Mouse (Mus musculus) thymus, postnatal 0 days (tissue): ENCODE results near the gene Cdk9. TPM values are rescaled to one million over a fixed set of nuclear protein-coding genes. Genes with fewer than 3 reads are reported as not detected.

ENCODE experiments used
- DNase-seq: peaks from one replicate; pipeline ENCODE4 v3.0.0-alpha.2; 2015; ENCODE audit warnings: low spot score
- polyA plus RNA-seq: library from polyadenylated mRNA; unstranded; fragments of >200 nt; fragmentation: Nextera tagmentation; extraction: Ambion mirVana; gene quantifications from 2 replicates; pipeline ENCODE4 v1.2.1, GENCODE M21; 2015

Cdk9 gene
- polyA plus RNA-seq = 125 and 146 TPM in 2 replicates

DNA sequence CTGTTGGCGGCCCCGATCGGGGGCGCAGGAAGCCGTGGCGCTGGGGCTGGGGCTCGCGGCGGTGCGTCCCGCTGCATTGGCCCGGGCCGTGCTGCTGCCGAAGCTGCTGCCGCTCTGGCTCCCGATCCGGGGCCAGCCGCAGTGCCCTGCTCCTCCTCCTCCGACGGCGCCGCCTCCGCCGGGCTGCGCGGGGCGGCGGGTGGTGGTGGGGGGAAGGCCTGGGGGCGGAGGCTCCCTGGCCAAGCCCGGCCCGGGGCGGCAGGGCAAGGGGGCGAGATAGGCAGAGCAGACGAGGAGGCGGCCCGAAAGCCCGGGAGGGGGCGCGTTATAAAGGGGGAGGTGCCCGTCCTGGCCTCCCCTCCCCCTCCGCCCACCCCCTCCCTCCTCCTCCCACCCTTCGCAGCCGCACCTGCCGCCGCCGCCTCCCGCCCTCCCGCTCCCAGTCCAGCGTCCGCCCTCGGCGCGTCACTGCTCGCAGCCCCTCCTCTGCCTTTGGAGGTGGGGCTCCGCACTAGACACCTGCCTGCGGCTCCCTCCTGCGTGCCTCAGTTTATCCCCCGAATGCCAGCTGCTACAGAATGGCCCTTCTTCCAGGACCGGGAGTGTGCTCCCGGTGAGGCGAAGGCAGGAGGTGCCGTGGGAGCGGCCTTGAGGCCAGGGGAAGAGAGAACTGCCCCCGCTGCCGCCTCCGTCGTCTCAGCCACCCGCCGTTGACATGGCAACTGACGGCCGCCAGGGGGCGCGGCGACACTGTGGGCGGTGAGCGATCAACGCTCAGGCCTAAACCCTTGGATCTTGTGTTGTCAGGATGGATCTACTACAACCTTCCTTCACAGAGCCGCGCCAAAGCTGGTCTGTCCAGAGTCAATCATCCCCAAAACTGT is at the start of gene Cdk9:
Cdk9 (minus strand) TSS at position 143 of the 884 bp plus-strand sequence.
- peak; percentile 94 for DNase-seq

GRCm38 (mm10) chr2:32761859-32762258 is 49.0 kb upstream of the Cdk9 start:
- DNase-seq = no peak

GRCm38 (mm10) chr2:32761361-32761760 is 48.5 kb upstream of the Cdk9 start:
- DNase-seq = no peak

DNA sequence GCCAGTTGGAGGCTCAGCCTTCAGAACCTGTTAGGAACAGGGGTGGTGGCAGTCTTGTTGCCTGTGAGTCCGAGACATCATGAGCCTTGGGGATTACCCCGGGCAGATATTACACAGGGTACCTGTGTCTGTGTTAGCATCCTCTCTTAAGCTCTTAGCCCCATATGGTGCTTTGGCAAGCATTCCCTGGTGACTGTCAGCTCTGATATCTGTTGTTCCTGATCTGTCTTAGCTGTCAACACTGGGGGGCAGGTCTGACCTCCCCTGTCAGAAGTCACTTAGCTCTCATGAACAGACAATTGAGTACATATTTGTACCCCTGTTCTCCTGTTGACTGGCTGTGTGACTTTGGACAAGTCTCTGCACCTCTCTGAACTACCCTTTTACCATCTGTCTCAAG is 46.1 kb upstream of the Cdk9 start:
- no peak for DNase-seq

GRCm38 (mm10) chr2:32758503-32758902 is 45.6 kb upstream of the Cdk9 start:
- no peak for DNase-seq

- DNase-seq = peak; percentile 98
Measured at GRCm38 (mm10) chr2:32757056-32757845, 44.4 kb upstream of the Cdk9 start, which contains the start of gene Tor2a. Tor2a (plus strand) TSS chr2:32757234.

GRCm38 (mm10) chr2:32756674-32757055 is 43.8 kb upstream of the Cdk9 start:
- no peak for DNase-seq

- DNase-seq = no peak
Measured at GRCm38 (mm10) chr2:32752181-32752580, 39.3 kb upstream of the Cdk9 start.

GRCm38 (mm10) chr2:32751665-32752033 is 38.8 kb upstream of the Cdk9 start:
- DNase-seq = no peak

GRCm38 (mm10) chr2:32750887-32751664 is 38.2 kb upstream of the Cdk9 start:
- DNase-seq = no peak

- DNase-seq = no peak
Measured at GRCm38 (mm10) chr2:32750199-32750598, 37.3 kb upstream of the Cdk9 start.

DNA sequence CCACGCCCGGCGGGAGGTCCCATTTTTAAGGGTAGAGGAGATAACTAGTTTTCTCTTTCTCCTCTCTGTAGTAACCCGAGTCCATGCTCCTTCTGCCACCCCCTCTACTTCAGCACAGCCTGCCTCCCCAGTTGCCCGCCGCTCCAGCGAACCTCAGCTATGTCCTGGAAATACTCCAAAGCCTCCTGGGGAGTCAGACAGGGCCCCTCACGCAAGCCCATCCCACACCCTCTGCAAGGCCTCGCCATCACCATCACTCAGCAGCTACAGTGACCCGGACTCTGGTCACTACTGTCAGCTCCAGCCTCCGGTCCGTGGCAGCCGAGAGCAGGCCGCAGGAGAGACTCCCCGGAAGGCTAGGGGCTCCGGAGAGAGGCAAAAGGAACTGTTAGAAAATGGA is 36.2 kb upstream of the Cdk9 start:
- DNase-seq = no peak

DNA sequence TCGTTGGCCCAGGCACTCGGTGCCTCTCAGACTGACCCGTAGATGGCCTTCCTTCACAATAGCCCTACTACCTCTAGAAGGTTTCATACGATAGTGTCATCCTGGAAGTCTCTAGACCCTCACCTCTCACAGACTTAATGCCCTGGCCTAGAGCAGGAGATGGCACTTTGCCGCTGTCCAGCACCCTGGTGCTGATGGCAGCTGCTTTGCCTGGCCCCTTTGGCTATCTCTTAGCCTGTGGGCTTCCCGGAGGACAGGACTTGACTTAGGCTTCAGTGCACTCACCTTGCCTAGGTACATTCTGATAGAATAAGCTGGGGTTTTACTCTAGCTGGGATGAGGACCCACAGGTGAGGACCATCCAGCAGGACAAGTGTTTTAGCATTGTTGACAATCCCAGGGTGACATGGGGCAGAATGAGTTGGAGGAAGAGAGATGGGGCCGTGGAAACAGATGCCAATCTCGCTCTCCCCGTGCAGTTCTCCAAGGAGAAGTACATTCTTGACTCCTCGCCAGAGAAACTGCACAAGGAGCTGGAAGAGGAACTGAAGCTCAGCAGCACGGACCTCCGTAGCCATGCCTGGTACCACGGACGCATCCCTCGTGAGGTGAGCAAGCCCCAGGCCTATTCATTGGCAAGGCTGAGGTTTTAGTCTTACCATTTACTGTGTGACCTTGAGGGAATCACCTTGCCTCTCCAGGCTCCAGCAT is 31.6 kb upstream of the Cdk9 start:
- DNase-seq = no peak

GRCm38 (mm10) chr2:32742173-32742531 is 29.3 kb upstream of the Cdk9 start:
- DNase-seq = no peak

DNA sequence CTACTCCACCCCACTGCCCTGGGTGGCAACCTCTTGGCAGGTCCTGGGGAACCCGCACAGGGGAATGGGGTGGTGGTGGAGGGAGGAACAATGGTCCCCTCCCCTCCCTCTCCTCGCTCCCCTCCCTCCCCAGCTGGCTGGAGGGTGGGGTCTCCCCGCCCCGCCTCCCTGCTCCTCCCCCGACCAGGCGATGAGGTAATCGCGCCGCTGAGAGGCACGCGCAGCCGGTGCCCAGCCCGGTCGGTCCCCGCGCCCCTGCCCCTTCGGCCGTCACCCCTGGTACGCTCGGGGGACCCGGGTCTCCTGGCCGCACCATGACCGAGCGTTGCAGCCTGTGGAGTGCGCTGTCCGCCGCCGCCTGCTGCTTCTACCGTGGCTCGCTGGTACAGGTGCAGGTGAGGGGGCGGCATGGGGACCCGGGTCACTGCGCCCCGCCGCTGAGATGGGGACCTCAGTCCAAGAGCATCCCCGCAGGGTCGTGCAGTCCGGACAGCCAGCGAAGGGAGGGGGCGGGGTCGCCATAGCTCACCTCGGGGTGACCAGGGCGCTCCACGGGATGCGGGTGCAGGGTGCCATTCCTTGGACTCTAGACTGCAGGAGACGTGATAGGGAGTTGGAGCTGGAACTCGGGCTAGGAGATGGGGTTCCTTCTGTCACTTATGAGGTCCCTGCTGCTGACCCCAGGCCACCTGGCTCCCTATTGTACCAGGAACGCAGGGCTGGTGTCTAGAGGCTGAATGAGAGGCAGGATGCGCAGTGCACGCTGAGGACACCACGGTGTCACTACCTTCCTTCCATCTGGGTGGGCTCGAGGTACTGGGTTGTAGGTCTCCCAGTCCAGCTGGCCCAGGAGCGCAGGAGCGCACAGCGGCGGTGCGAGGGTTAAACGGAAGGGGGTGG is 28.6 kb upstream of the Cdk9 start:
- DNase-seq = no peak

DNA sequence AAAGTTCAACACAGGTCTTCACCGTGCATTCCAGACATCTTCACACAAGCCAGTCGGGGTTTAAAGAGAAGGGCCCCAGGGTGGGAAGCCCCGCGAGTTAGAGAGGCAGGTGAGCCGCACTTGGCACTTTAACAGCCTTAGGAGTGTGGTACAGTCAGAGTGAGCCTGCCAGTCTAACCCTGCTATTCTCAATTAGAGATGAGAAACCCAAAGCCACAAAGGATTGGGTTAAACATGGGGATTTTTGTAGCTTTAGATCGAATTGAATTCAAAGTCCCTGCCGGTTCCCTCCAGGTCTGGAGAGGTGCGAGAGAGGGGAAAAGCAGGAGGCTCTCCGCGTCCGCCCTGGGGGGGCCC is 28.0 kb upstream of the Cdk9 start, which contains the start of gene 6330409D20Rik:
6330409D20Rik (minus strand) TSS at position 101 of the 357 bp plus-strand sequence.
- DNase-seq = no peak

GRCm38 (mm10) chr2:32739311-32739710 is 26.4 kb upstream of the Cdk9 start:
- DNase-seq = no peak

- no peak for DNase-seq
Measured at GRCm38 (mm10) chr2:32737008-32737407, 24.1 kb upstream of the Cdk9 start.

DNA sequence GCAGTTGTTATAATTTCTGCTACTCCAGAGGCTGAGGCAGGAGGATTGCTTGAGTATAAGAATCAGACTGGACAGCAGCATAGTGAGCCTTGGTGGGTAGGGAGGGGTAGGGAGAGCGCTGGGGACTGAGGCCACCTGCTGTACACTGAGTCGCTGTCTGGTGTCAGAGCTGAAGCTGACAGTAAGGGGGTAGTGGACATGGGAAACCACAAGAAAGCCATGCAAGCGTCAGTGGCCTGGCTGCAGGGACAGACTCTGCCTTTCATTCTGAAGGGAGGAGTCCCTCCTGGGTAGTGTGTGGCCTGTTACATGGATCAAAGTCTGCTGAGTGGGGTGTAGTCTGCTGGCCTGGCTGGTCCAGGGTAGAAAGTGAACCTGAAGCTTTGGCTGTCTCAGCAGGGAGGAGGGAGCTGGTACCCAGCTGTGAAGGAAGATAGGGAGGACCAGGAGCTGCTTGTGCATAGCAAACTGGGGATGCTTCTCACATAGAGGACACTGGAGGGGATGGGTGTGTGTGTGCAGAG is 23.5 kb upstream of the Cdk9 start:
- DNase-seq = no peak

DNA sequence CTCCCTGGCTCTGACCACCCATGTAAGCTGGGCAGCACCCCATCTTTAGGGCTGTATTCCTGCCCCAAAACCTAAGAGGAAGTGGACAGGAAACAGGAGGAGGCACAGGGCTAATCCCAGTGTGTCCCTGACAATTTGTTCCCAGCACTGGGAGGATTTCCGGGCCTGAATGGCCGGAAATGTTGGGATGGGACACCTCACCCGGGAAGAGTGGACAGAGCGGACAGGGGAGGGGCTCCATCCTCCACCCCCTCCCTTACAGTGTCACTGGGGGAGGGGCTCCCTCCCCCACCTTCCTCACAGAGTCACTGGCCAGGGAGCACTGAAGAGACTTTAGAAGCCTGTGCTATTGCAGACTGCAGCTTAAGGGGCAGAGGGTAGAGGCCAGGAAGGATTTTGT is 22.1 kb upstream of the Cdk9 start:
- no peak for DNase-seq
